Mouse (Mus musculus): ENCODE results near the gene Phf12.

Phf12 gene

GRCm38 (mm10) chr11:77973520-77973919 lies 9.0 kb upstream of the Phf12 start:
- no peak for DNase-seq (ENCODE audit: low spot score)

GRCm38 (mm10) chr11:77974325-77974724 lies 8.2 kb upstream of the Phf12 start:
- no peak for DNase-seq (ENCODE audit: low spot score)

- no peak for DNase-seq (ENCODE audit: low spot score)
Measured at GRCm38 (mm10) chr11:77975873-77976272, 6.7 kb upstream of the Phf12 start.

DNA sequence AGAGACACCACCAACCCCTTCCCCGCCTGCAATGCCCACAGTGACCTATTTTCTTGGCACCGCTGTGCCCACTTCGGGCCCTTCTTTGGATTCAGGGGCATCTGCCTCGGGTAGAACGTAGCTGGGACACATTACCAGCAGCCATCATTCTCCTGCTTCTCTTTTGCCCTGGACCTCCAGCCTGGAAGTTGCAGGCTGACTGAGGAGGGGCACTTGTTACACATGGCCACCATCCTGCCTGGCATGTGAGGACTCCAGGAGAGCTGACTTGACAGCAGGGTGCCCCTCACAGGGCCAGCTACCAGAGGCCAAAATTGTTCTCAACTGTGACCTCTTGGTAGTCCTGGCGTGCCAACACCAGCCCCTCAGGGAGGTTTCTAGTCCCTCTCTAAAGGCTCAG lies 4.4 kb upstream of the Phf12 start:
- DNase-seq (ENCODE audit: low spot score): no peak

DNA sequence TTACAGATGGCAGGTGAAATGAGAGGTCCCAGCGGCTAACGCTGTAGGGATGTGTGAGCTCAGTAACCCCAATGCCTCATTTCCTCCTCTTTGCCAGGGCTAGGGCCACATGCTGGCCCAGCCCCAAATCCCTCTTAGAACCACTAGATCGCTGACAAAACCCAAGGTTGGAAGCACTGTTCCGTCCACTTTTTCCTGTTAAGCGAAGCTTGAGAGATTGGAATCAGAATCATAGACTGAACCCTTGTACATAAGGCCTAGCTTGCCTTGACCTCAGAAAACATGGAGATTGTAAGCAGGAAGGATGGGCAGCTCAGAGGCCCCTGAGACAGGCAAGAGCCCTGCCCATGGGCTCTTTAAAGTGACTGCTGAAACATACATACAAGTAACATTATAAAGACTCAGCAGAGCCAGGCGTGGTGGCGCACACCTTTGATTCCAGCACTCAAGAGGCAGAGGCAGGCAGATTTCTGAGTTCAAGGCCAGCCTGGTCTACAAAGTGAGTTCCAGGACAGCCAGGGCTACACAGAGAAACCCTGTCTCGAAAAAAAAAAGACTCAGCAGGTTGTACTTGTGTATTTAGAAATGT lies 3.2 kb upstream of the Phf12 start:
- no peak for DNase-seq (ENCODE audit: low spot score)

DNA sequence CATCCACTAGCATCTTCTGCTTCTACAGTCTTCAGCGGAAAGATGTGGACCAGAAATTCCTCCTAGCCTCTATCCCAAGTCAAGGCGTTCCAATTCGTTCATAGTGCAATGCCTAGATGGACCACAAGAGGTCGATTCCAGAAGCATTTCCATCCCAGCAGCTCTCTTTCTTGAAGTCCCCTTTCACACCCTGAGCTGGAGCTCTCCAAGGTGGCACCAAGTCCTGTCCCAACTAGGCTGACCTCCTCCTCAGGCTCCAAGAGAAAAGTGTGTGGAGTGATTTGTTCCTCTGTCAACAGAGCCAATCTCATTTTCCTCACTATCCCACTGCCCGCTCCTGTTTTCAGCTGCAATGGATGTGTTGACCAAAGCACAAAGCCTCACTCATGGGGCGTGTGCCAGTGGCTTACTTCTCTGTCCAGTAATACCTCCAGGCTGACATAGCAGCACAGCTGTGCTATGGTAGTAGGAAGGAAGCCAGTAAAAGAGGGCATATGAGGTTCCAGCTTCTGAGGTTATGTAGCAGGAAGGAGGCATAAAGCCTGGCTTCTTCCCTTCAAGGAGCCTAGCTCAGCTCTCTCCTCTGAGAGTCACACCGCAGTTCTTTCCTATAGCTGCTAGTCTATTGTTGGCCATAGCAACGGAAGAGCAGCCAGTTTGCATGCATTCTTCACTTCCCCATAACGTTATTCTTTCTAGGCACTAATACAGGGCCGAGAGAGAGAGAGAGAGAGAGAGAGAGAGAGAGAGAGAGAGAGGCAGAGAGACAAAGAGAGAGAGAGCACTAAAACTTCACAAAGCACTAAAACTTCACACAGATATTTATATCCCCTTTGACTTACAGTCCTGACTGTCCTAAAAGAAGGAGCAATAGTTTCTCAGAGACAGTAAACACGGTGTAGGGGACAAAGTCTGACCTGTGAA lies 2.0 kb upstream of the Phf12 start:
- DNase-seq (ENCODE audit: low spot score): no peak

DNA sequence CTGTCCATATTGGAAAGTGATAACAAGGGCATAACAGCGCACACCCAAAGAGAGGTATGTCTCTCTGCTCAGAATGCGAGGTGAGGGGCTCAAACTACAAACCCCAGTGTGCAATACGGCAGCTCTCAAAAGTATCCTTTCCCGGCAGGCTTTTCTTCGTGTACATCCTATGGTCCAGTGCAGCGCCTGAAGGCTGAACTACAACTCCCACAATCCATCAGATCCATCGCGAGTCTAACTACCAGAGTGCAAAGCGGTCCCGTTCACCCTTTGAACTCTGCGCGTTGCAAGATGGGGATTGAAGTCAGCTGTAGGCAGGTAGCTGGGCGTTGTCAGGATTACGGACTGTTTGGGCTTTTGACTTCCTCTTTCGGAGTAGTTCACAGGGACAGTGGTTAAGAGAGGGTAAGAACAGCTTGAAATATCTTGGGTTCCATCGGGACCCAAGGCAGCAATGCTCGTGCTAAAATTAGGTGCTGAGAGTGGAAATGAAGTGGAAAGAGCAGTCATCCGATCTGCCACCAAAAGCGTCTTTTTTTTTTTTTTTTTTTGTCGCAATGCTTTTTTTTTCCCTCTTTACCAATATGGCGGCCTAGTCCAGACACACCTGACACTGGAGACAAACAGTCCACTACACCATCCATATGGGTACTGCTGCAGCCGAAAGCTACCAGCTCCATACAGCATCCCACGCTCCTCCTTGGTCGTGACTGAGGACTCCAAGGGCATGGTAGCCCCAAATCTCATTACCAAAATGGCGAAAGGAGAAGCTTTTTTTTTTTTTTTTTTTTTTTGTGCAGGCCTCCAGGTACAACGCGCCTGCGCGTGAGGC lies 729 bp upstream of the Phf12 start:
- no peak for DNase-seq (ENCODE audit: low spot score)

- DNase-seq (ENCODE audit: low spot score): no peak
Measured at GRCm38 (mm10) chr11:77983191-77983936, 810 bp downstream of the Phf12 start.

- DNase-seq (ENCODE audit: low spot score): no peak
Measured at GRCm38 (mm10) chr11:77983937-77984835, 1.6 kb downstream of the Phf12 start.

- no peak for DNase-seq (ENCODE audit: low spot score)
Measured at GRCm38 (mm10) chr11:77984836-77985231, 2.3 kb downstream of the Phf12 start.

- no peak for DNase-seq (ENCODE audit: low spot score)
Measured at GRCm38 (mm10) chr11:77985541-77986065, 3.0 kb downstream of the Phf12 start.

GRCm38 (mm10) chr11:77989071-77989690 lies 6.6 kb downstream of the Phf12 start:
- DNase-seq (ENCODE audit: low spot score): no peak

DNA sequence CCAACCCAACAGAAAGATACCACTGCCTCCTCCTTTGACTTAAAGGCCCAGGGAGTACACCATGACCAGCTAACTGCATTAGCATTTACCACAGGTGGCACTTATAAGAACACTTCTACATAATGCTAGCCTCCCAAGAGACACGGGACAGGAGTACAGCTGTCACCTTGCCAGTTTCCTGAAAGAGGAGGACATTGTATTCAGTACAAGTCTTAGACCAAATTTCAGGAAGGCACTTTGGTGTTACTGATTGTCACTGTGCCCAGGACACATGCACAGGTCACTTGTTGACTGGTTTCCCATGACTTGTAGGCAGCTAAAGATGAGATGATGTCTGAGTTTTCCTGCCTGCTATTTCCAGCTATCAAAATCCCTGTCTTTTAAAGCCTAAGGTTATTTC lies 13.0 kb downstream of the Phf12 start:
- no peak for DNase-seq (ENCODE audit: low spot score)

DNA sequence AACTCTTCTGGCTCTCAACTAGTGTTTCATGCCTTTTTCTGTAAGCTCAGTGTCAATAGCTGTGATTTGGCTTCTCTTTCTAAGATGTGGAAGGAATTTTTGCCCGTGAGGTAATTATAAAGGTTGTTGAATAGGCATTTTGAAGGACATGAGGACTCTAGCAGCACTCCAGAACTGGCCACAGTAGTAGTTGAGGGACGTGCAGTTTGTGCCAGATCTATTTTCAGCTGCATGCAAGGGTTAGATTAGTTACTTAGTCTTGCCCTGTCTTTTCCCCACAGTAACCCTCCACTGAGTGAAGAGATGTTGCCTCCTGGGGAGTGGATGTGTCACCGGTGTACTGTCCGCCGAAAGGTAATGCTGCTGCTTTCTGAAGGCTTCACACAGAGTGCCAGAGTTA lies 23.9 kb downstream of the Phf12 start:
- no peak for DNase-seq (ENCODE audit: low spot score)

- DNase-seq (ENCODE audit: low spot score): no peak
Measured at GRCm38 (mm10) chr11:78019676-78020075, 37.1 kb downstream of the Phf12 start.

DNA sequence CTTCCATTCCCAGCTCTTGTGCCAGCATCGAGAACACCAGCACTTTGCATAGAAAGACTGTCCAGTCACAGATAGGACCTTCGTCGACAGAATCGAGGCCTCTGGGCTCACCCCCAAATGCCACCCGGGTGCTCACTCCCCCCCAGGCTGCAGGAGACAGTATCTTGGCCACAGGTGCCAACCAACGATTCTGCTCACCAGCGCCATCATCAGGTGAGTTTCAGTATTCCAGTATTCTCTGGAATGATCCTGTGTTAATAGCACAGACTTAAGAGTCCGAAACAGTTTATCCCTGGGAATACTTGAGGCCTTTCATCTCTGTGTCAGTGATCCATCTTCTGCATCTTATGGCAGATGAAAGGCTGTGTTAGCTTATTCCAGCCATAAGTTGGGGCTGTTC lies 41.1 kb downstream of the Phf12 start:
- DNase-seq (ENCODE audit: low spot score): no peak

DNA sequence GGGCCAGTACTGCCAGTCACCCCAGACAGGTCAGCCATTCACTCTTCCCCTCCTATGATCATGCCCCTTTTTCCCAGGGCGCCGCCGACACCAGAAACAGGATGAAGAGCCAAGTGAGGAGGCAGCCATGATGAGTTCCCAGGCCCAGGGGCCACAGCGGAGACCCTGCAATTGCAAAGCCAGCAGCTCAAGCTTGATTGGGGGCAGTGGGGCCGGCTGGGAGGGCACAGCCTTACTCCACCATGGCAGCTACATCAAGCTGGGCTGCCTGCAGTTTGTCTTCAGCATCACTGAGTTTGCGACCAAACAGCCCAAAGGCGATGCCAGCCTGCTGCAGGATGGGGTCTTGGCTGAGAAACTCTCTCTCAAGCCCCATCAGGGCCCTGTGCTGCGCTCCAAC lies 46.7 kb downstream of the Phf12 start:
- no peak for DNase-seq (ENCODE audit: low spot score)

DNA sequence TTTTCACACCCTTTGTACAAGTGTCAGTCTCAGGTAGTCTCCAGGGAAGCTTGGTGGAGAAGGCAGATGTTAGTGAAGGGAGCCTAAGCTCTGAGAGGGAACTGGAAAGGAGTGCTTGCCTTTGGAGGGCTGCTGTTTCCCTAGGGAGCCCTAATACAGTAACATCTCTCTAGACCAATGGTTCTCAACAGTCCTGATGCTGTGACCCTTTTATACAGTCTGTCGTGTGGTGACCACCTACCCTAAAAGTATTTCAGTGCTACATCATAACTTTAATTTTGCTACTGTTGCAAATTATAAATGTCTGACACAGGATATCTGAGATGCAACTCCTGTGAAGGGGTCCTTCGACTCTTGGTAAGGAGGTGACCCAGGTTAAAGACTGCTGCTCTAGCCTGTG lies 48.0 kb downstream of the Phf12 start:
- DNase-seq (ENCODE audit: low spot score): no peak

GRCm38 (mm10) chr11:78031389-78031788 lies 48.8 kb downstream of the Phf12 start:
- DNase-seq (ENCODE audit: low spot score): no peak

Data from urinary bladder, postnatal 10 days (tissue).